Mouse (Mus musculus) layer of hippocampus, adult 9-11 months (tissue): ENCODE measurements around the gene Rex2.
"Not testable (repeated sequence)": the region's sequence is repeated elsewhere in the genome, so short reads cannot be mapped to it uniquely, and the experiment has no call there.

Source experiments
- DNase-seq: peaks from one replicate; pipeline ENCODE4 v3.0.0; 2022

Gene Rex2

GRCm38 (mm10) chr4:147021550-147021949 is at the start of gene Rex2:
Rex2 (plus strand) TSS chr4:147021850.
- DNase-seq, result not testable (repeated sequence)

GRCm38 (mm10) chr4:146976581-146976980 is 45.1 kb upstream of the Rex2 start:
- DNase-seq, result not testable (repeated sequence)

- not testable (repeated sequence) for DNase-seq
Observed at GRCm38 (mm10) chr4:147018400-147018799, 3.2 kb upstream of the Rex2 start.

GRCm38 (mm10) chr4:147026374-147026773 is 4.7 kb downstream of the Rex2 start:
- DNase-seq, result not testable (repeated sequence)

GRCm38 (mm10) chr4:147031308-147032036 is 9.8 kb downstream of the Rex2 start:
- DNase-seq, result not testable (repeated sequence)

- not testable (repeated sequence) for DNase-seq
Observed at GRCm38 (mm10) chr4:147063768-147064167, 42.1 kb downstream of the Rex2 start.

GRCm38 (mm10) chr4:147065861-147066260 is 44.2 kb downstream of the Rex2 start:
- DNase-seq, result not testable (repeated sequence)

GRCm38 (mm10) chr4:147066380-147066779 is 44.7 kb downstream of the Rex2 start:
- not testable (repeated sequence) for DNase-seq

GRCm38 (mm10) chr4:147095641-147096040 is 74.0 kb downstream of the Rex2 start:
- DNase-seq, result not testable (repeated sequence)

- not testable (repeated sequence) for DNase-seq
Observed at GRCm38 (mm10) chr4:147101666-147102626, 80.3 kb downstream of the Rex2 start.

- DNase-seq, result not testable (repeated sequence)
Observed at GRCm38 (mm10) chr4:147103814-147104213, 82.2 kb downstream of the Rex2 start.
